Mouse (Mus musculus) yolk sac, embryonic 10.5 days (tissue): ENCODE results near the gene Prpsap1.

Experiments used
- DNase-seq: peaks from one replicate; pipeline ENCODE4 v3.0.0-alpha.2; 2017; ENCODE audit warnings: low spot score

Gene Prpsap1

DNA sequence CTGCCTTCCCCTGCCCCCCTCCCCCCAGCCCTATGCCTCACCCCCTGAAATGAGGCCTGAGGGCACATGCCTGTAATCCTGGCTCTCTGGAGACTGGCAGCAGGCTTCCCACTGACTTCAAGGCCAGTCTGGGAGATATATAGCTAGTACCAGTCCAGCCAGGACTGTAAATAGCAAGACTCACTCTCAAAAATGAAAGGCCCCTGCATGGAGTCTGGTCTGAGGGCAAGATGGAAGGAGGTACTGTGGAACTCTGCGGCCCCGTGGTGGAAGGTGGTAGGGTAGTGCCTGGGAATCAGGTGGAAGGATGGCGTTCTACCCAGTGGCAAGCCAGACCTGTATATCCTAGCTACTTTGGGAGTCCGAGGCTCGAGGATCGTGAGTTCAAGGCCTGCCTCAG lies 50.1 kb downstream of the Prpsap1 start:
- DNase-seq, result no peak

DNA sequence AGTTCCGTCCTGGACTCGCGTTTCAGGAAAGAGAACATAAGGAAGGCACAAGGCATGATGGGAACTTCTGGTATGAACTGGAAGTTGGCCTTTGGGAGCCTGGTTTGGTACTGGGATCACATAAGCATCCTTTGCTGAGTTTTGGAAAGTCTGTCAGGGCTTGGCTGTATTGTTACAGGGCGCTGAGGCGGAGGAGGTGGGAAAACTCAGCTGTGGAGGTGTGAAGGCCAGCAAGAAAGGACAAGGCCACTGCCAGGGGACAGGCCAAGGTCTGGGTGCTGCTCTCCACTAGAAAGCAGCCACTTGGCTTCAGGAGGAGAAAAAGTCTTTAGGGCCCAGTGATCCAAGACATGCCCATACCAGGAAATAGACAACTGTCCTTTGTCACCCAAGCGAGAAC lies 50.7 kb downstream of the Prpsap1 start:
- no peak for DNase-seq

DNA sequence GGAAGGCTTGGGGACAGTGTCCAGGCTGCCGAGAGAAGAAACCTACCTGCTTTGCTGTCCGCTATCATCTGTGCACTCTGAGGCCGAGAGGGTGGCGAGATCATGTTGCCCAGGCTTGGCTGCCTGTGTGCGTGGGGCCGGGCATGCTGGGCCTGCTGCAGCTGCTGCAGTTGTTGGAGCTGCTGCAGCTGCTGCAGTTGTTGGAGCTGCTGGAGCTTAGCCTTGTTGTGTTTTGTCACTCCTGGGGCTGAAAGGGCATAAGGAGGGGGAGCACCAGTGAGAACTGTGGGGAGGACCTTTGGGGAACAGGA lies 51.2 kb downstream of the Prpsap1 start:
- DNase-seq, result no peak

DNA sequence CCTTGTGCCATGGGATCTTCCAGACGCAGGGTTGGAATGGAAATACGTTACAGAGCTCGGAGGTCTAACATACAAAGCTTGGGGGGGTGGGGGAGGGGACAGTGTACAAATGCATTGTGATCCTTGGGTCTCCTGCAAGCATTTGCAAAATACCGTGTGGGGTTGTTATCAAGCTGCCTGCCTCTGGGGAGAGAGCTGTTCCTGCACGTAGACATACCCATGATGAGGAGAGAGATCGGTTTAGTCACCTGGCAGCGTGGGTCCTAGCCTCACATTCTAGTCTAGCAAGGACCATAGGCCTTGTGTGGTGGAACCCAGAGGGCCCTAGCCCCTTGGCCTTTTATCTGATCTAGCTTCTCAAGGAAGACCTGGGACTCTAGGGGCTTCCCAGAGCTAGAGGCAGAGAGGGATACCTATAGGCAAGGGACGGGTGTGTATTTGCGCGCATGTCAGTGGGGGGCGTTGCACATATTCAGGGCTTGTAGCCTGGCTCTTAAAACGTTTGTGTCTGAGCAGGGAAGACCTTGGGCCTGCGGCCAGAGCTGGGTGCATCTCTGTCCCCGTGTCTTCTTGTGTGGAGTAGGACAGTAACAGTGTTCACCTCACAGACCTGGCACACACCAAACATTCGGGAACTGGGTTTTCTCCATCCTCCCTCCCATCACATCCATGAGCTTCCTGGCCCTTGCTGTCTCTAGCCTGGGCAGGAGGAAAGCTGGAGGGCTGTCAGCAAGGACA lies 51.7 kb downstream of the Prpsap1 start:
- no peak for DNase-seq

DNA sequence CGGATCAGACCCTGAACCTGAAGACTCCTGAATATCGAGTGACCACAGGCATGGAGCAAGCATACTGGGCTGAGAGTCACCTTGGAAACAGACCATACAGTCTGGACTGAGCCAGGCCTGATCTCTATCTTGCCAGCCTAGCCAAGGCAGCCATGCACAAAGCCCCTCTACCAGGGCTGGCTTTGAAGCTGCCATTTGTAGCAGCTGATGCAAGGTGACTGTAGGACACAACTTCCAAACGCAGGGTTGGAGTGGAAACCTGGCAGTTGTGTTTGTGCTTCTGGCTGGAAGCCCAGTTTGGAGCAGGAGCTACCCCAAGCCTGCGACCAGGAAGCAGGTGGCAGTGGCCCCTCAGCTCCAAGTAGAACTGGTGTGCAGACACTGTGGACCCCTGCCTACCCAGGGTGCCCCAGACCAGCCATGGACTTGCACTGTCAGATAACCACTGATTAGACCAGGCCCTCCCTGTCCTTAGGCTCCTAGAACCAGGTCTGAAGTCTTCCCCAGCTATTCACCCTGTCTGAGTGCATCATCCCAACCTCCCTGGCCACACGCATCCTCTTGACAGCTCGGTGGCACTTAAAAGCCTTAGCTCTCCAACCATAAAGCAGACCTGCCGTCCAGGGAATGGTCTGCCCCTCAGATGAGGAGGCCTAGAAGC lies 53.5 kb downstream of the Prpsap1 start:
- DNase-seq, result no peak

DNA sequence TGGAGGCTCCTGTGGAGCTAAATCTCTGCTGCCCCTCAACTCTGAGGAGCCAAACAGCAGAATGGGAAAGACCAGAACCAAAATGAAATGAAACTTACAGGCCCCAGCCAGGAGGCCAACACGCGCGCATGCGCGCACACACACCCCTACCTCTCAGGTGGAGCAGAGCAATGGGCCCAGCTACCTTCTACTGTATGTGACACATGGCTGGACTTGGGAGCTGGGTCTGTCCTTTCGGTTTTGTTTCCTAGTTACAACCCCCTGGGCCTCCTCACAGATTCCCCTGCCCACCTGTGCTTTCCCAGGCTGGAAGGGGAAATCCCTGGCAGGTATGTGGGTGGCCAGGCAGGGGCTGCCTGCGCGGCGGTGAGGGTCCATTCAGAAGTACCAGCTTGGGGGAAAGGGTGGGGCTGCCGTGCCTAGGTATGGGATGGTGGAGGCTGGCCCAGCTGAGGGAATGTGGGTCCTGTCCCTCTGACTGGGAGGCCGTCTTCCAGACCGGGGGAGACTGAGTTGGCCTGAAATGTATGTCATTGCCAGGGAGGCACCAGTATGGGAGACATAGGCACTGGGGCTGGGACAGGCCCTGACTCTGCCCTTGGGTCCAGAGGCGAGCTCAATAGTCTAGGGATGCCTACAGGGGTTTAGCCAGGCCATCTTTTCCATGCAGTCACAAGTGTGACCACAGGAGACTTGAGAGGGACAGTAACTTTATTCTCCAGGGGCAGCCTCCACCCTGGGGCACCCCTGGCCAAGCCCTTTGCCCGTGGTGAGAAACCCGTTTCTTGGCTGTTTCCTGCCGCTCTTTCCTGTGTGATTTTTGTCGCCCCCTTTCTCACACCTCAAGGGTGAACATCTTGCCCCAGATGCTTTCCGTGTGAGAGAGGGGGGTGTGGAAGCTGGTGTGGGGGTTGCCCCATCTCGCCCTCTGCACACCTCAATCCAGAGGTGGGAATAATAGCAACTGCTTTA lies 54.4 kb downstream of the Prpsap1 start:
- DNase-seq, result no peak

DNA sequence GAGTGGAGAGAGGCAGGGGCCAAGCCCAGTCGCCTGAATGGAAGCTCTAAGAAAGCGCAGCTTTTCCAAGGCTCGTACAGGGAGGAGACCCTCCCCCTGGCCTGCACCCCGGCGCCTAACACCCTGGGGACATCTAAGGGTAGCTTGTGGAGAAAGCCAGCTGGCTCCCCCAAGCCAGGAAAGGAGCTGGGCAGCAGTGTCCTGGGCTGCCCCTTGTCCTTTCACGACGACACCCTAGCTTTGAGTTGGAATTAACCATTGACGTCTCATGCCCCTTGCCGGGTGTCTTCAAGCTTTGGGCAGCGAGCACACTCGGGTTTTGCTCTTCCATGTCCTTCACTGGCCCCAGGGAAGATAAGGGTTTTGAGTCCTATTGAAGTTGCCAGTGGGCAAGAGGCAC lies 56.5 kb downstream of the Prpsap1 start:
- DNase-seq, result no peak

DNA sequence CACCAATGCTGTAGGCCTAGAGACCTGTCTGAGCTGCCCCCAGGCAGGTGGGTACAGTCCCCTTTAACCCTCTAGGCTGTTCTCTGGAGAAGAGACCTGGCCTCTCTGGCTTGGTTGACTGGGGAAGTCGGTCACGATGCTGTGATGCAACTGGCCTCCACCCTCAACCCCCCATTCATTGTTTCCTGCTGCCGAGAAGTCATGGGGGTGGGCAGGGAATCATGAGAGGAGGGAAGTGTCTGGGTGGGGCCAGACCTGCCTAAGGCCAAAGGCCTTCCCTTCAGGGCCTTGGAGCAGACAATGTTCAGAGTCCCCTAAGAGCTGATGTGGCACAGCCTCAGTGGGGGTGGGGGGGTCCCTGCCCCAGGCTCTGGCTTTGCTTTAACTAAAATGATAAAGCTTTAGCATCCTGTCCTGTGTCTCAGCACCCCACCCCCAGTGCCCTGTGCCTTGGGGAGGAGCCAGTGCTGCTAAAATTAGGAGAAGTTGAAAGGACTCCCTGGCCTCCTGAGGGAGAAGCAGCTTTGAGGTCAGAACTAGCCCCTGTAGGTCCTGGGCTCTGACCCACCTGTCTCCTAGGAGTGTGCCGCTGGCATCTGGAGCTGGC lies 57.2 kb downstream of the Prpsap1 start:
- peak; percentile 90 for DNase-seq

DNA sequence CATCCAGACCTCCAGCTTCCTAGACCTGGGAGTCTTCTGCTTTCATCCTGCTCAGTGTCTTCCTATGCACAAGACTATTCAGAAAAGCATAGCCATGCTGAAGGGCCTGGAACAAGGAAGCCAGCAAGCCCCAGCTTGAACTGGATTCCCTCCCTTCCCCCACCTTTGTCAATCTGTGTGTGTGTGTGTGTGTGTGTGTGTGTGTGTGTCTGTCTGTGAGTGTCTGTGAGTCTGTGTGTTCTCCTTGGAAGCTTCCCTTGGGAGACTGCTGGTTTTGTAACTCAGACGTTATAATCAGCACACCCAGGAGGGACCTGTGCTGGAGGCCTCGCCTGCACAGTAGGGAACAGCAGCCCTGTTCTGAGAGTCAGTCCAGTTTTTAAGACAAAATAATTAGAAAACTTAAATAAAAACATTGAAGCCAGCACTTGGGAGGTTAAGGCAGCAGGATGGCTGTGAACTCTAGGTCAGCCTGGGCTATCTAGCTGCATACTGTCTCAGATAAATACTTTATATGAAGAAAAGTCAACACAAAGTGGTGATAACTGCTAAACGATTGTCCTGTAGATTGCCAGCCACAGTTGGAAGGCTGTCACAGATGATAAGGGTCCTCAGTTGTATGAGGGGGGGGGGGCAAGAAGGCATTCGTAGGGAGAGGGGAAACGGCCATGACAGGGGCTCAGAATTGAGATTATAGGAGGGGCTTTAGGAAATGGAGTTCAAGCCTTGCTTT lies 57.8 kb downstream of the Prpsap1 start:
- peak; percentile 26 for DNase-seq

DNA sequence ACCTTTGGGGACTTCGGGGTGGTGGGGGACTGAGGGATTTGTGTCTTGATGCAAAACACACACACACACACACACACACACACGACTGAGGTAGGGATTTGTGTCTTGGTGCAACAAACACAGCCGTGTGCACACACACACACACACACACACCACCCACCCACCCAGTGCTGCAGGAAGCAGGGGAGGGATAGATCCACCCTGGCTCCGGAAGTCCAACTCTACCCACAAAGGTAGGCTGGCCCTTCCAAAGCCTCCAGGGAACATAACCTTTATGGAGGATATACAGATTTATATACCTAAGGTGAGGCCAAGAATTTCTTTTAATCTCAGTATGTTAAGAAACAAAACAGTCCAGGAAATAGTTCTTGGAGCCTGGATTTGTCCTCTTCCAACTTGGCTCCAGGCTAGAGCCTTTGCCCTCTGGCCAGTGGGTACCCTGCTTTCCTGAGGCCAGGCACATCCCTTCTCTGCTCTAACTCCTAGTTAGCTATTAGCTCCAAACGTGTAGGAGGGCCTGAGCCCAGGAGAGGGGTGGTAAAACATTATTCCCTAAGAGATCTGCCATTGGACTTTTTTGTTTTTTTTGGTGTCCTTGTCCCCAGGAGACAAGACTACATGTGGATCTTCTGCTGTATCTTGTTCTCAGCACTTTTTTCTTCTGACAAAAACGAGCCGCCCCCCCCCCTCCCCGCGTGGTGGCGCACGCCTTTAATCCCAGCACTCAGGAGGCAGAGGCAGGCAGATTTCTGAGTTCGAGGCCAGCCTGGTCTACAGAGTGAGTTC lies 58.8 kb downstream of the Prpsap1 start:
- no peak for DNase-seq

DNA sequence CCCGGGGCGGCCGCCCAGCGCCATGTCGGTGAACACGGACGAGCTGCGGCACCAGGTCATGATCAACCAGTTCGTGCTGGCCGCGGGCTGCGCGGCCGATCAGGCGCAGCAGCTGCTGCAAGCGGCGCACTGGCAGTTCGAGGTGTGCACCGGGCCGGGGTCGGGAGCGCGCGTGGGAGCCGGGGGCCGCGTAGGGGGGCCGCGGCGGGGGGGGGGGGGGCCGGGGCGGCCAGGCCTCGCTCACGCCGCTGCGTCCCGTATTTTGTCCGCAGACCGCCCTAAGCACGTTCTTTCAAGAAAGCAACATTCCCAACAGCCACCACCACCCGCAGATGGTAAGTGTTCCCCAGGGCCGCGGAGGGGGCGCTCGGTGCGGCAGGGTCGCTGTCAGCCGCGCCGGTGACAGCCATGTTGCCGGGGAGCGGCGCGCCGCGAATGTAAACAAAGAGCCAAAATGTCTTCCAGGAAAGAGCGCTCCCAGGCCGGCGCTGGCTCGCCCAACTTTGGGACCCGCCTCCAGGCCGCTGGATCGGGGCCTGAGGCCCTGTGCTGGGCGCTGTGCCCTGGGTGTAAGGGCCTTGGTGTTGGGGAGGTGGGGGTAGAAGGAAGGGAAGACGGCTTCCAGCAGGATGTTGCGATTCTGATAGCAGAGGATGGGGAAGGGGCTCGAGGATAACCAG lies 59.6 kb downstream of the Prpsap1 start:
- peak; percentile 75 for DNase-seq

DNA sequence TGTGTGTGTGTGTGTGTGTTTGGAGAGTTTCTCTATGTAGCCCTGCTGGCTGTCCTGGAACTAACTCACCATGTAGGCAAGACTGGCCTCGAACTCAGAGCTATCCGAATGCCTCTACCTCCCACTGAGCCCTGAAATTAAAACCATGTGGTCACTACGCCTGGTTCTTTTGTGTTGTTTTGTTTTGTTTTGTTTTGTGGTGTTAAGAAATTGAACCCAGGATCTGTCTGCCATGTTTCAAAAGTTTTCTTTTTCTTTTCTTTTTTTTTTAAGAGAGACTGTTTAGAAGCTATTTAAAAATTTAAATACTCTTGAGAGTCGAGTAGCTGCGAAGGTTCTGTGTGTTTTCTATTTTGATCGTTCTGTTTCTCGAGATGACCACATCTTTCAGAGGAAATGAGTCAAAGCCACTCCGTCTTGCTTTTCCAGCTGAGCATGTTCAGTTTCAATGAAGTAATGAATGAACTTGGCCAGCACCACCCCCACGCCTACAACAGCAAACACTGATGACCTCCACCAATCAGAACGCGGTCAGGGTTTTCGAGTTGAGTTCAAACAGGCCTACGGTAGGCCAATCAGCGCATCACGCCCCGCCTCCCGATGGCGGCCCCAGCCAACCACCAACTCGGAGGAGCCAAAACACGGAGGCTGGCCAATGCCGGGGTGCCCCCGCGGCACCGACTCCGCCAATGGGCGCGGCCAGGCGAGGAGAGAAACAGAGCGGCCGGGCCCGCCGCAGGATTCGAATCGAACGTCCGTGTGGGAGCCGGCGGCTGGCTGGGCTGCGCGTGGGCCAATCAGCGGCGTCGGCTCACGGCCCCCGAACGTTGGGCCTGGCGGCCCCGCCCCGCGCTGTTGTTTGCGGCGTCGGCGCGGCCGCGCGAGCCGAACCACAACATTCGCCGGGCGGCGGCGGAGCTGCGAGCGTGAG lies 60.4 kb downstream of the Prpsap1 start, which contains the start of gene Ubald2:
Ubald2 (plus strand) TSS at position 739 of the 931 bp plus-strand sequence.
- DNase-seq, result peak; percentile 100

DNA sequence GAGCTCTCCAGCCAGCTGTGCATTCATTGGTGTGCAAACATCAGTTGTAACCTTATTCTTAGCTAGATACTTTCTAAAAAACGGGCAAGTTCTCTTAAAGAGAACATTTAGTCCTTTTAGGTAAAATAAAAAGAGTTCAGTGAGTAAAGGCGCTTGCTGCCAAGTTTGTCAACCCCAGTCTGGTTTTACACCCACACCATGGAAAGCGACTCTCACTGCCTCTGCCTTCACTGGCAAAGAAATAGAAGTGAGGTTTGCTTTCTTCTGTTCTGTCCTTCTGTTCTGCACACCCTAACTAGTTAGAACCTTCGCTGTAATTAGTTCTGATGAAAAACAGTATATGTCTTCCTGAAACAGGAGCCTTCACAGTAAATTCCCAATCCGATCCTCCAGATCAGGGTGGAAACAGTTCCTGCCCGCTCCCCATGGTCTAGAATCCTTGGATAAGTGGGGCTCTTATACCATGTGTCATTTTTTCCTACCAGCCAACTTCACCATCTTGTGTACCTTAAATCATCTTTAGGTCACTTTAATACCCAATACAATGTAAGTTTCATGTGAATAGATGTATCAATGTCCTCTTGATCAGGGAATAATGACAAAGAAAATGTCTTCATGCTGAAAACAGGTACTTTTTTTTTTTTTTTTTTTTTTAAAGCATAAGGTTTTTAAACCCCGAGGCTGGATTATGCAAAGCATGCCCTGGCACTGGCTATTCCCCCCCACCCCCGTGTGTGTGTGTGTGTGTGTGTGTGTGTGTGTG lies 61.2 kb downstream of the Prpsap1 start:
- no peak for DNase-seq

DNA sequence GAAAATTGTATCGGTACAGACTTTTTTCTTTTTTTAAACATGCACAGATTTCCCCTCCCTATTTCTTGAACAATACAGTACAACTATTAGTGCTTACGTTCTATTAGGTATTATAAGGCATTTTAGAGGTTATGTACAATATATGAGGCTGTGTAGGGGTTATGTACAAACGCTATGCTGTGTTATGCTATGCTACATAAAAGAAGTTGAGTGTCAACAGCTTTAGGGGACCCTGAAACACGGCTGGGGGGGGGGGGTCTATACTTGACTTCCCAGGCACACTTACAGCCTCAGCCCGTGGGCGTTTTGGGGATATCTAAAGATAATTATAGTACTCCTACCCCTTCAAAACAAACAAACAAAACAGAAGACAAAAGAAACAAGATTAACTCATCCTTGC lies 61.9 kb downstream of the Prpsap1 start:
- no peak for DNase-seq

DNA sequence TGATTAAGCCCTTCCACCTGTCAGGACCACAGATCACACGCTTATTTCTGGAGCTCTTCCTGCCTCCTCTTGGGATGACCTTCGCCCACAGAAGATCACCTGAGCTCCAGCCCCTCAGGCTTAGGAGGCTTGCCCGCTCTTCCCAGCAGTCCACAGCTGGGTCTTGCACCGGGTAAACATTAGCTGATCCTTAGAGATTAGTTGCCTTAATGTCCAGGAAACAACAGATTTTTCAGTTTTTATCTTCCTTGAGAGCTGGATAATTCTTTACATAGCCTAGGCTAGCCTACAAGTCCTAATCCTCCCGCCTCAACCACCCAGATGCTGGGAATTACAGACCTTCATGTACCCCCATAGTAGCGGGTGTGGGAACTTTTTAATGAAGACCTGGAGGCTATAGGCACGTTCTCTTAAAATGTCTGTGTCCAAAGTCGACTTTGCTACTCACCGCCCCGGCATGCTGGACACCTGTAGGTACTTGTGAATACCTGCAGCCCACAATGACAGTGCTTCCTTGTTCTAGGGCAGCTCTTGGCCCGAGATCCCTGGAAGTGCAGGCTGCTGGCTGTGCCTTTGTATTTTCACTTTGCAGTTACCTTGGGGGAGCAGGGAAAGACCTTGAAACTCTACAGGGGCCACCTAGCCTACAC lies 62.4 kb downstream of the Prpsap1 start:
- DNase-seq, result peak; percentile 84

DNA sequence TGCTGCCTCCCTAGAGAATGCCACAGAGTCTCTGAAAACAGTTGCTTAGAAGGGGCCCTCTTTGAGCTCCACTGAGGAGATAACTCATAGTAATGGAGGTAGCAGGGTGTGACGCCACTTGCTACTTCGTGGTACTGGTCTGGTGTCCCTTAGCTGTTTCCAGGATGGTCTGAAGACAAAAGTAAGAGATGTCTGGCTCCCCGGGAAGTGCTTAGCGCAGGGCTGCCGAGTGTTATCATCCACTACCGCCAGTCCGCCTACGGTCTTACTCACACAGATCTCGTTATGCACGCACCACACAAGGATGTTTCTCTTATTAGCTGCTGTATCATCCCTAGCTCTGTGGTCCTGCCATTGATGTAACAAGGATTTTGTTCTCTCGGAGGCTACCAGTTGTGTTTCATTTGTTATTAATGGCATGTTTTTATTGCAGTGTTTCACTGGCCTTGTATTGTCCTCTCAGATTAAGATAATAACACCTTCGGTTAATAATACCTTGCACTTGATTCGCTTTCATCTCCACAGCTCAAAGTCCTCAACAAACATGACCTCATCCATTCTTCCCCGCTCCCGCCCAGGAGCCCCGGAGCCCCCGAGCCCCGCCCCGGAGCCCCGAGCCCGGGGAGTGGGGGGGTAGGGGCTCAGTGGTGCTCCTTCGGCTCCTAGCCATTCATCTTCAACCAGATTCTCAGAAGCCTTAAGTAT lies 63.1 kb downstream of the Prpsap1 start:
- no peak for DNase-seq
